Mouse (Mus musculus) inflammation-experienced regulatory T-cells, adult 16 weeks (primary cell): ENCODE measurements around the gene Mrgprf. TPM values are rescaled to one million over a fixed set of nuclear protein-coding genes. Genes with fewer than 3 reads are reported as not detected.

Source experiments
- polyA plus RNA-seq: library from polyadenylated mRNA; unstranded; fragments of 100-300 nt; shearing (Covaris generic); gene quantifications from one replicate; pipeline ENCODE4 v1.2.1, GENCODE M21; 2017

Gene Mrgprf
- polyA plus RNA-seq: not detected

GRCm38 (mm10) chr7:145300321-145301007 lies at the start of gene Mrgprf:
TSS of gene Mrgprf (plus strand) at chr7:145300828.

GRCm38 (mm10) chr7:145283487-145284187 lies 17.0 kb upstream of the Mrgprf start, which contains the start of gene Tpcn2:
TSS of gene Tpcn2 (minus strand) at chr7:145284011.

GRCm38 (mm10) chr7:145314785-145315411 lies 14.3 kb downstream of the Mrgprf start, which contains the start of gene Mrgprd:
TSS of gene Mrgprd (plus strand) at chr7:145314835.

Other genes starting within 250 kb of the Mrgprf start
- gene 1810010D01Rik, start 92.7 kb upstream of the Mrgprf start, polyA plus RNA-seq: 0.56 TPM
- 18.4 TPM for gene Tpcn2, start 16.8 kb upstream of the Mrgprf start, polyA plus RNA-seq
- not detected for gene Mrgprd, start 14.0 kb downstream of the Mrgprf start, polyA plus RNA-seq